Mouse (Mus musculus): ENCODE measurements around the gene Myo5a. TPM values are rescaled to one million over a fixed set of nuclear protein-coding genes. Genes with fewer than 3 reads are reported as not detected.

Myo5a gene
- 11.9 and 13.4 TPM in 2 replicates for polyA plus RNA-seq (2015; fragmentation: Nextera tagmentation; extraction: Ambion mirVana)

GRCm38 (mm10) chr9:75070457-75071028, at the start of gene Myo5a:
Myo5a (plus strand) TSS chr9:75071015.
- Histone ChIP-seq H3K4me2 (peak within 1 kb of the TSS; percentile 94), H3K4me3 (peak within 1 kb of the TSS; percentile 82), H3K36me3 (no peaks in the 10 kb centered on the region), H3K9ac (peak within 1 kb of the TSS; percentile 82), H3K27ac (peak within 1 kb of the TSS; percentile 84), H3K27me3 (no peaks in the 10 kb centered on the region), H3K9me3 (no peaks in the 10 kb centered on the region), H3K4me1 (peaks cover 15% of the 10 kb centered on the region; the same call in 1 of the 2 replicates)
- ATAC-seq (ENCODE audit: borderline replicate concordance, extremely low read depth, low FRiP score, low TSS enrichment), result no peak; the same call in 1 of the 2 replicates
- WGBS, result 17% methylated on average over 23 of the region's 23 CpGs

GRCm38 (mm10) chr9:75022546-75022945, 48.3 kb upstream of the Myo5a start:
- Histone ChIP-seq H3K9me3 (no peaks in the 10 kb centered on the region), H3K27me3 (no peaks in the 10 kb centered on the region), H3K36me3 (peaks cover 7% of the 10 kb centered on the region; the same call in 1 of the 2 replicates), H3K4me3 (no peak overlapping the region), H3K4me2 (no peak overlapping the region), H3K4me1 (no peaks in the 10 kb centered on the region), H3K27ac (no peak overlapping the region), H3K9ac (no peak overlapping the region)
- whole genome bisulfite sequencing, result 74% methylated on average over 7 of the region's 7 CpGs
- ATAC-seq (ENCODE audit: borderline replicate concordance, extremely low read depth, low FRiP score, low TSS enrichment), result no peak

GRCm38 (mm10) chr9:75023150-75023894, 47.5 kb upstream of the Myo5a start:
- no peaks in the 10 kb centered on the region for H3K9me3 ChIP-seq
- no peak overlapping the region for H3K4me2 ChIP-seq
- WGBS, result 52% methylated on average over 5 of the region's 5 CpGs
- no peak for ATAC-seq (ENCODE audit: borderline replicate concordance, extremely low read depth, low FRiP score, low TSS enrichment)
- no peak overlapping the region for H3K9ac ChIP-seq
- H3K4me1 ChIP-seq, result no peaks in the 10 kb centered on the region
- peaks cover 7% of the 10 kb centered on the region; the same call in 1 of the 2 replicates for H3K36me3 ChIP-seq
- H3K27ac ChIP-seq, result no peak overlapping the region
- H3K4me3 ChIP-seq, result no peak overlapping the region
- H3K27me3 ChIP-seq, result no peaks in the 10 kb centered on the region

- Histone ChIP-seq H3K9me3 (no peaks in the 10 kb centered on the region), H3K27me3 (no peaks in the 10 kb centered on the region), H3K4me3 (no peak overlapping the region), H3K27ac (no peak overlapping the region), H3K36me3 (peaks cover 7% of the 10 kb centered on the region; the same call in 1 of the 2 replicates), H3K4me1 (no peaks in the 10 kb centered on the region), H3K4me2 (no peak overlapping the region), H3K9ac (no peak overlapping the region)
- WGBS, result 36% methylated on average over 7 of the region's 7 CpGs
- ATAC-seq (ENCODE audit: borderline replicate concordance, extremely low read depth, low FRiP score, low TSS enrichment), result no peak
Observed at GRCm38 (mm10) chr9:75024089-75024488, 46.7 kb upstream of the Myo5a start.

- 75% methylated on average over 6 of the region's 6 CpGs for WGBS
Observed at GRCm38 (mm10) chr9:75025689-75026088, 45.1 kb upstream of the Myo5a start.

GRCm38 (mm10) chr9:75032408-75032807, 38.4 kb upstream of the Myo5a start:
- 89% methylated on average over 1 of the region's 1 CpGs for WGBS
- no peaks in the 10 kb centered on the region for H3K9me3 ChIP-seq
- H3K4me1 ChIP-seq, result no peaks in the 10 kb centered on the region
- H3K4me3 ChIP-seq, result no peak overlapping the region
- ATAC-seq (ENCODE audit: borderline replicate concordance, extremely low read depth, low FRiP score, low TSS enrichment), result no peak
- no peak overlapping the region for H3K27ac ChIP-seq
- no peak overlapping the region for H3K4me2 ChIP-seq
- H3K36me3 ChIP-seq, result no peaks in the 10 kb centered on the region
- H3K9ac ChIP-seq, result no peak overlapping the region
- no peaks in the 10 kb centered on the region for H3K27me3 ChIP-seq

More at GRCm38 (mm10) chr9:75025689-75026088, 45.1 kb upstream of the Myo5a start:
- Histone ChIP-seq H3K36me3 (no peaks in the 10 kb centered on the region), H3K27me3 (no peaks in the 10 kb centered on the region), H3K4me2 (no peak overlapping the region), H3K4me1 (no peaks in the 10 kb centered on the region), H3K4me3 (no peak overlapping the region), H3K9me3 (no peaks in the 10 kb centered on the region), H3K27ac (no peak overlapping the region), H3K9ac (no peak overlapping the region)
- ATAC-seq (ENCODE audit: borderline replicate concordance, extremely low read depth, low FRiP score, low TSS enrichment), result no peak

- no peaks in the 10 kb centered on the region for H3K4me1 ChIP-seq
- H3K36me3 ChIP-seq, result no peaks in the 10 kb centered on the region
- no peaks in the 10 kb centered on the region for H3K27me3 ChIP-seq
- ATAC-seq (ENCODE audit: borderline replicate concordance, extremely low read depth, low FRiP score, low TSS enrichment), result no peak
- no peak overlapping the region for H3K27ac ChIP-seq
- 49% methylated on average over 7 of the region's 7 CpGs for WGBS
- no peak overlapping the region for H3K4me3 ChIP-seq
- no peak overlapping the region for H3K4me2 ChIP-seq
- no peak overlapping the region for H3K9ac ChIP-seq
- H3K9me3 ChIP-seq, result no peaks in the 10 kb centered on the region
Observed at GRCm38 (mm10) chr9:75033141-75033540, 37.7 kb upstream of the Myo5a start.

- 37% methylated on average over 1 of the region's 1 CpGs for WGBS
- Histone ChIP-seq H3K9ac (no peak overlapping the region), H3K4me3 (no peak overlapping the region), H3K9me3 (no peaks in the 10 kb centered on the region), H3K36me3 (no peaks in the 10 kb centered on the region), H3K27ac (no peak overlapping the region), H3K4me1 (peaks cover 11% of the 10 kb centered on the region), H3K27me3 (no peaks in the 10 kb centered on the region), H3K4me2 (no peak overlapping the region)
- no peak for ATAC-seq (ENCODE audit: borderline replicate concordance, extremely low read depth, low FRiP score, low TSS enrichment)
Observed at GRCm38 (mm10) chr9:75034691-75035090, 36.1 kb upstream of the Myo5a start.

- no peak for ATAC-seq (ENCODE audit: borderline replicate concordance, extremely low read depth, low FRiP score, low TSS enrichment)
- H3K4me1 ChIP-seq, result peaks cover 16% of the 10 kb centered on the region
- H3K9me3 ChIP-seq, result no peaks in the 10 kb centered on the region
- no peak overlapping the region for H3K4me2 ChIP-seq
- H3K4me3 ChIP-seq, result no peak overlapping the region
- 65% methylated on average over 4 of the region's 4 CpGs for WGBS
- H3K9ac ChIP-seq, result no peak overlapping the region
- H3K36me3 ChIP-seq, result no peaks in the 10 kb centered on the region
- H3K27ac ChIP-seq, result no peak overlapping the region
- H3K27me3 ChIP-seq, result no peaks in the 10 kb centered on the region
Observed at GRCm38 (mm10) chr9:75035944-75036343, 34.9 kb upstream of the Myo5a start.

- ATAC-seq (ENCODE audit: borderline replicate concordance, extremely low read depth, low FRiP score, low TSS enrichment), result peak; percentile 96
- no peaks in the 10 kb centered on the region for H3K27me3 ChIP-seq
- peak within 1 kb of the TSS; percentile 93 for H3K4me3 ChIP-seq
- peak within 1 kb of the TSS; percentile 95 for H3K9ac ChIP-seq
- under 1% methylated on average over 73 of the region's 73 CpGs for WGBS
- H3K27ac ChIP-seq, result peak within 1 kb of the TSS; percentile 69
- no peaks in the 10 kb centered on the region for H3K9me3 ChIP-seq
- peaks cover 16% of the 10 kb centered on the region for H3K4me1 ChIP-seq
- H3K36me3 ChIP-seq, result no peaks in the 10 kb centered on the region
- peak within 1 kb of the TSS; percentile 58 for H3K4me2 ChIP-seq
Observed at GRCm38 (mm10) chr9:75037451-75038356, 33.1 kb upstream of the Myo5a start, which contains the start of gene Arpp19. Arpp19 (plus strand) TSS chr9:75037614.

GRCm38 (mm10) chr9:75038357-75038688, 32.5 kb upstream of the Myo5a start:
- no peak for ATAC-seq (ENCODE audit: borderline replicate concordance, extremely low read depth, low FRiP score, low TSS enrichment)
- Histone ChIP-seq H3K4me1 (peaks cover 16% of the 10 kb centered on the region), H3K4me3 (peak overlapping the region; percentile 93), H3K36me3 (0 out of 2 replicates have a peak, but pooled peaks cover 4% of the 10 kb centered on the region), H3K9ac (peak overlapping the region; percentile 95), H3K9me3 (no peaks in the 10 kb centered on the region), H3K4me2 (peak overlapping the region; percentile 58), H3K27ac (no peak overlapping the region), H3K27me3 (no peaks in the 10 kb centered on the region)
- under 1% methylated on average over 10 of the region's 10 CpGs for WGBS

Data from lung, embryonic 15.5 days (tissue).